Mouse (Mus musculus): ENCODE measurements at regions not wholly inside any gene's neighbourhood (a gene's known extent, or its start where the extent isn't known, plus 50 kb on each side); places are given as distances from the start of the nearest gene placed in this dataset.
A peak's percentile ranks its signal among the peaks of the same experiment; 100 is the strongest.

DNA sequence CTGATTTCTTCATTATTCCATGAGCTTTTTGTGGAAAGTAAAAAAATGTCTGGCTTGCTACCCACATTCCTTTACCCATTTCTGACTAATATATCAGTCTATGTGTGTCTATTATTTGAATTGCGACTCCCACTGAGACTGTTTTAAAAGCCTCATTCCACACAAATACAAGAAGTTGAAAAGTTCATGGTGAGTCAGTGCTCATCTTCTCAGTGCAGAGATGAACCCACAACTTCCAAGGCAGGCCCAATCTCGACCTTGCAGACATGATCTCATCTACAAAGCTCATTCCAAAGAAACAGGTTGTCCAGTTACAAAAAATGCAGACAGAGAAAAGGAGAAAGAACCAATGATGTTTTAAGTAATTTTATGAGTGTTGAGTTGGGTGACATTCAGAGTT lies 208.0 kb downstream of the Alg10b start:
- TF ChIP-seq MAX (IDR thresholded peaks at IDR 0.05) (peak; percentile 66), CTCF (IDR thresholded peaks at IDR 0.05; ENCODE audit: control insufficient read depth, insufficient read depth, insufficient read length) (no peak), USF1 (IDR thresholded peaks at IDR 0.05; ENCODE audit: low read depth) (no peak), FOSL1 (IDR thresholded peaks at IDR 0.05; ENCODE audit: insufficient read depth, low read length, poor library complexity, severe bottlenecking) (peak; percentile 92), CEBPB (IDR thresholded peaks at IDR 0.05; ENCODE audit: low read depth) (peak; percentile 72), MYOG (IDR thresholded peaks at IDR 0.05; ENCODE audit: control insufficient read depth, extremely low read depth, insufficient read length) (no peak), MYOD1 (IDR thresholded peaks at IDR 0.05; ENCODE audit: control insufficient read depth, insufficient read length, low read depth) (peak; percentile 63)
